Mouse (Mus musculus) limb, embryonic 14.5 days (tissue): ENCODE data around the gene Csgalnact2. TPM values are rescaled to one million over a fixed set of nuclear protein-coding genes. Genes with fewer than 3 reads are reported as not detected.

ENCODE experiments used
- ATAC-seq: fragments of 200-750 bp; cut with Nextera tagmentation; 2 replicates; pipeline ENCODE4 v1.8.0; 2017; ENCODE audit warnings: low read depth, moderate number of reproducible peaks, moderate TSS enrichment; ENCODE audit not compliant: low FRiP score
- DNase-seq: peaks from one replicate; pipeline ENCODE4 v3.0.0-alpha.2; 2015; ENCODE audit warnings: low spot score
- H3K27ac ChIP-seq: fragments of 300-500 bp; sonication (generic); replicated peaks from 2 replicates; pipeline ENCODE4 v1.5.1; 2014; ENCODE audit warnings: low read depth, mild to moderate bottlenecking, low read length, moderate library complexity, mixed read lengths
- H3K27me3 ChIP-seq: fragments of 300-500 bp; sonication (generic); 2 replicates; pipeline ENCODE4 v1.6.1; 2014; ENCODE audit warnings: low read length, mixed read lengths; ENCODE audit not compliant: control insufficient read depth, insufficient read depth
- H3K36me3 ChIP-seq: fragments of 300-500 bp; sonication (generic); 2 replicates; pipeline ENCODE4 v1.6.1; 2014; ENCODE audit warnings: mild to moderate bottlenecking, low read length, moderate library complexity, mixed read lengths; ENCODE audit not compliant: control insufficient read depth, insufficient read depth
- H3K4me1 ChIP-seq: fragments of 300-500 bp; sonication (generic); 2 replicates; pipeline ENCODE4 v1.6.1; 2014; ENCODE audit warnings: antibody characterized with exemption, low read length, mixed read lengths; ENCODE audit not compliant: control insufficient read depth, insufficient read depth
- H3K4me2 ChIP-seq: fragments of 300-500 bp; sonication (generic); replicated peaks from 2 replicates; pipeline ENCODE4 v1.6.1; 2014; ENCODE audit warnings: low read depth, mild to moderate bottlenecking, low read length, moderate library complexity; ENCODE audit not compliant: severe bottlenecking
- H3K4me3 ChIP-seq: fragments of 300-500 bp; sonication (generic); replicated peaks from 2 replicates; pipeline ENCODE4 v1.5.1; 2014; ENCODE audit warnings: low read length
- H3K9ac ChIP-seq: fragments of 300-500 bp; sonication (generic); 2 replicates; pipeline ENCODE4 v1.6.1; 2014; ENCODE audit warnings: mild to moderate bottlenecking, low read depth, low read length, moderate library complexity; ENCODE audit not compliant: severe bottlenecking
- H3K9me3 ChIP-seq: fragments of 300-500 bp; sonication (generic); 2 replicates; pipeline ENCODE4 v1.6.1; 2016; ENCODE audit warnings: low read length; ENCODE audit not compliant: control insufficient read depth
- POLR2A ChIP-seq: fragments of 200-500 bp; IDR thresholded peaks from 2 replicates; pipeline ENCODE4 v1.8.0; 2012; ENCODE audit warnings: inconsistent platforms, mild to moderate bottlenecking, moderate library complexity, borderline replicate concordance; ENCODE audit not compliant: insufficient read depth, insufficient read length; ENCODE audit errors: extremely low read depth
- WGBS: fragments of 180-500 bp; shearing (Covaris S2); extraction: QIAGEN DNeasy Blood & Tissue Kit; methylation state at CpG from one replicate; pipeline ENCODE4 v1.1.7; 2014; 5-methylcytosine and 5-hydroxymethylcytosine counted together
- polyA plus RNA-seq, 2 experiments: library from polyadenylated mRNA; depleted of rRNA in 1 of 2; stranded (reverse) in 1 of 2; unstranded in 1 of 2; fragments of >200 nt; fragmentation: Nextera tagmentation in 1 of 2; extraction: Ambion mirVana in 1 of 2; gene quantifications; 2 replicates each; pipeline versions ENCODE4 v1.2.1 to v1.2.3; 2012 to 2014

The Csgalnact2 gene
- polyA plus RNA-seq, 2 experiments: 11.6 to 20.8 TPM

GRCm38 (mm10) chr6:118071013-118071350 is 68.0 kb downstream of the Csgalnact2 start:
- 87% methylated on average over 4 of the region's 4 CpGs for WGBS
- Histone ChIP-seq H3K36me3 (no peaks in the 10 kb centered on the region), H3K27ac (no peak overlapping the region), H3K27me3 (peaks cover 6% of the 10 kb centered on the region), H3K9me3 (no peaks in the 10 kb centered on the region), H3K4me1 (peaks cover 5% of the 10 kb centered on the region), H3K4me3 (no peak overlapping the region), H3K9ac (no peak overlapping the region), H3K4me2 (no peak overlapping the region)
- no peak for TF ChIP-seq POLR2A
- no peak for ATAC-seq
- no peak for DNase-seq

DNA sequence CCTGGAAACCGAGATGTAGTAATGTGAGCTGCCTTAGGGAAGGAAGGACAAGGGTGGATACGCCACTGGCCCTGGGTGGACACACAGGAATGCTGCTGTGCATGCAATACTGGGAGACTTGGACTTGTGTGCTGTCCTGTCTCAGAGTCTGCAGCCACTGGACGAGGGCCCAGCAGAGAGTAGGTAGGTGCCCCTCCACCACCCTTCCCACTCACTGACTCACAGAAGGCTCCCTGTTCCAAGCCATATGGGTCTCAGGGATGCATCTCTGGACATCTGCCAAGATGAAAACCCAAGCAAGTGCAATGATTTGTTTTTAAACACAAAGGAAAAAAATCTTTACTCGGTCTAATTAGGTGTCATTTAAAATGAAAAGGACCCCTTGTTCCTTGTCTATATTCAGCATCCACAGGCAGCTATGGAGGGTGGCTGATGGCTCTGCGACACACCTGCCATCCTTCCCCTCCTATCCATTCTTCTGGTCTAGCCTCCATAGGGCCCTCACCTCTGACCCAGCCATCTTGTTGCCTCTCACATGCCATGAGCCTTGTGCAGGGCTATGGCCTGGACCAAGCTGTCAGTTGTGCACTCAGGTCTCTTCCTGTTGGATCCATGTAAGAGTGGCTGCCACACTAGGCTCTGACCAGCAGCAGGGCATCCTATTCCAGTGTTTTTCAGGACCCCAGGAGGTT is 68.5 kb downstream of the Csgalnact2 start:
- H3K27me3 ChIP-seq: peaks cover 11% of the 10 kb centered on the region
- 74% methylated on average over 5 of the region's 5 CpGs for WGBS
- H3K4me2 ChIP-seq: no peak overlapping the region
- H3K4me1 ChIP-seq: peaks cover 7% of the 10 kb centered on the region
- no peak overlapping the region for H3K4me3 ChIP-seq
- no peaks in the 10 kb centered on the region for H3K36me3 ChIP-seq
- TF ChIP-seq POLR2A: no peak
- H3K9ac ChIP-seq: no peak overlapping the region
- H3K9me3 ChIP-seq: no peaks in the 10 kb centered on the region
- DNase-seq (no peak), ATAC-seq (no peak)
- H3K27ac ChIP-seq: no peak overlapping the region

GRCm38 (mm10) chr6:118067720-118068119 is 71.2 kb downstream of the Csgalnact2 start:
- H3K27me3 ChIP-seq: peaks cover 17% of the 10 kb centered on the region
- H3K27ac ChIP-seq: no peak overlapping the region
- no peaks in the 10 kb centered on the region for H3K9me3 ChIP-seq
- no peak for TF ChIP-seq POLR2A
- no peak overlapping the region for H3K9ac ChIP-seq
- ATAC-seq (no peak), DNase-seq (no peak)
- H3K4me3 ChIP-seq: no peak overlapping the region
- 75% methylated on average over 7 of the region's 7 CpGs for WGBS
- H3K4me1 ChIP-seq: peaks cover 7% of the 10 kb centered on the region
- no peaks in the 10 kb centered on the region for H3K36me3 ChIP-seq
- no peak overlapping the region for H3K4me2 ChIP-seq

- Histone ChIP-seq H3K27me3 (peaks cover 17% of the 10 kb centered on the region), H3K4me1 (peaks cover 7% of the 10 kb centered on the region), H3K4me3 (peak overlapping the region; percentile 39), H3K9ac (peak overlapping the region; percentile 36), H3K9me3 (no peaks in the 10 kb centered on the region), H3K36me3 (no peaks in the 10 kb centered on the region), H3K4me2 (peak overlapping the region; percentile 74), H3K27ac (no peak overlapping the region)
- peak; percentile 26 for ATAC-seq
- under 1% methylated on average over 37 of the region's 40 CpGs for WGBS
- no peak for TF ChIP-seq POLR2A
- DNase-seq: no peak
Measured at GRCm38 (mm10) chr6:118066199-118067081, 72.5 kb downstream of the Csgalnact2 start.

- DNase-seq (no peak), ATAC-seq (peak; percentile 50; the same call in 1 of the 2 replicates)
- H3K36me3 ChIP-seq: no peaks in the 10 kb centered on the region
- no peak overlapping the region for H3K27ac ChIP-seq
- no peaks in the 10 kb centered on the region for H3K9me3 ChIP-seq
- peak overlapping the region; percentile 39 for H3K4me3 ChIP-seq
- peak overlapping the region; percentile 36; the same call in 1 of the 2 replicates for H3K9ac ChIP-seq
- TF ChIP-seq POLR2A: no peak
- peaks cover 7% of the 10 kb centered on the region for H3K4me1 ChIP-seq
- H3K27me3 ChIP-seq: peaks cover 17% of the 10 kb centered on the region
- H3K4me2 ChIP-seq: peak overlapping the region; percentile 74
- WGBS: 2% methylated on average over 7 of the region's 12 CpGs
Measured at GRCm38 (mm10) chr6:118065837-118066198, 73.1 kb downstream of the Csgalnact2 start.
